In the genomic region with DNA sequence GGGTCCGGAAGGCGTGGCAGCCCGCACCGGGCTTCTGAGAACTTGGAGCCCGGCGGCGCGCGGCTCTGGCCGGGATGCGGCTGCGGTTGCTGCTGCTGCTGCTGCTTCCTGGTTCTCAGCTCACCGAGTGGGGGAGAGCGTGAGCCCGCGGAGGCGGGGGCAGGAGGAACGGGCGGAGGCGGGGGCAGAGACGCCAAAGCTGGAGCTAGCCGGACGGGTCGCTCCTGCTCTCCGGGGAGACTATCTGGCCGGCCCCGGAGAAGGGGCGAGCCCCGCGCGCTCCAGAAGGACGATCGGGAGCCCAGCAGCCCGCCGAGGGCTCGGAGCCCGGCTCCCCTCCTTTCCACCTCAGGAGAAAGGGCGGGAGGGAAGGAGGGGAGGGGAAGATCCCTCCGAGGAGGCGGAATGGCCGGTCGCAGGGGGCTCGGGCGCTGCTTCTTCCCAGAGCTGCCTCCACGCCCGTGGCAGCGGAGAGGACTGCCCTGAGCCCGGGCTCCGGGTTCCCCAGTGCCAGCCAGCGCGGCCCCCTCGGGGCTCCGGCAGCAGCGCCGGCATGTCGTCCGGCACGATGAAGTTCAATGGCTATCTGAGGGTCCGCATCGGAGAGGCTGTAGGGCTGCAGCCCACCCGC, we compare ENCODE assay signal across 8 mouse cellular contexts. TPM values are rescaled to one million over a fixed set of nuclear protein-coding genes. Genes with fewer than 3 reads are reported as not detected.
DNase-seq lines count a peak whose midpoint lies in the region; ATAC-seq and TF ChIP-seq lines count a peak whose summit lies in the region.

A gene (plus strand): TSS at position 187 of the 631 bp plus-strand sequence.

- peak within 1 kb of the TSS; percentile 77; the same call in 1 of the 2 replicates for H3K27ac ChIP-seq in cortical plate, adult 2 months (ENCODE audit: insufficient read depth, low read length)

- H3K4me3 ChIP-seq in cortical plate, adult 2 months (ENCODE audit: insufficient read depth, low read length): peak within 1 kb of the TSS; percentile 55
- H3K4me3 ChIP-seq in megakaryocyte, embryonic 14.5 days (replicated peaks): peak within 1 kb of the TSS; percentile 93

- intact Hi-C loops in gastrocnemius, postnatal 36 days (cut with DNase I): loop anchor here (5.0 kb wide), 2 partner anchors 88 to 103 kb away; no protein-coding TSS in a partner anchor
- intact Hi-C loops in left cerebral cortex, postnatal 14 days (cut with DNase I): loop anchor here (5.0 kb wide), 1 partner anchor 108 kb away; no protein-coding TSS in a partner anchor

- ATAC-seq in Patski: peak; percentile 91
- ATAC-seq in inflammation-experienced regulatory T-cells, adult 6 months: peak; percentile 82

- H3K4me1 ChIP-seq in cortical plate, adult 2 months (ENCODE audit: control insufficient read depth, insufficient read depth, low read length): no peaks in the 10 kb centered on the region
- H3K4me1 ChIP-seq in megakaryocyte, embryonic 14.5 days: peaks cover 28% of the 10 kb centered on the region

- TF ChIP-seq POLR2A in cortical plate, adult 2 months (IDR thresholded peaks at IDR 0.05; ENCODE audit: extremely low read depth, insufficient read depth, low read length): no peak

- POLR2A ChIA-PET in Patski (lab: Charles Lee): no interaction called here

- H3K9me3 ChIP-seq in megakaryocyte, embryonic 14.5 days: no peaks in the 10 kb centered on the region

- TF ChIP-seq CTCF in Patski (IDR thresholded peaks at IDR 0.05): peak; percentile 66
- TF ChIP-seq CTCF in cortical plate, adult 2 months (IDR thresholded peaks at IDR 0.05; ENCODE audit: extremely low read depth, insufficient read depth, low read length): no peak

- H3K36me3 ChIP-seq in megakaryocyte, embryonic 14.5 days (replicated peaks; ENCODE audit: low read length): no peaks in the 10 kb centered on the region

- DNase-seq in Patski (ENCODE audit: low read depth, low spot score): no peak
- peak; percentile 66 to 68 for DNase-seq in gastrocnemius, postnatal 36 days
- peak; percentile 27 to 64 for DNase-seq in left cerebral cortex, postnatal 14 days (ENCODE audit: low spot score in 2 of 2)
- peak; percentile 78 for DNase-seq in right cerebral cortex, adult 18-20 months
- peak; percentile 80 to 82 for DNase-seq in urinary bladder, adult 18-20 months (ENCODE audit: low spot score in 2 of 2)

- CTCF ChIA-PET in Patski (lab: Charles Lee): no interaction called here

- in situ Hi-C loops in Patski (cut with MboI; ENCODE audit: low pct_unique_long_range_greater_than_20kb): no loop called here

- peaks cover 61% of the 10 kb centered on the region for H3K27me3 ChIP-seq in Patski
- peaks cover 59% of the 10 kb centered on the region for H3K27me3 ChIP-seq in megakaryocyte, embryonic 14.5 days (replicated peaks)

RNA-seq across cellular contexts. Expression of the gene that starts here (rescaled TPM):
- polyA plus RNA-seq in Patski (2021): 0.13 TPM
- polyA plus RNA-seq in cortical plate, adult 2 months (2012; rRNA removed): 3.6 and 5.3 TPM in 2 replicates
- 1 to 10 TPM; 5.0 to 6.5 TPM for total RNA-seq in gastrocnemius, postnatal 36 days (2021)
- 10 to 100 TPM; 70.6 to 96.5 (median 76.2) TPM for polyA plus RNA-seq in inflammation-experienced regulatory T-cells, adult 6 months (2017; shearing (Covaris generic))
- 1 to 10 TPM; 4.2 to 4.5 TPM for total RNA-seq in left cerebral cortex, postnatal 14 days (2021)
- polyA plus RNA-seq in megakaryocyte, embryonic 14.5 days (2012; ENCODE audit: insufficient read depth, low replicate concordance): 0.82 and 1.3 TPM in 2 replicates

Comparison
In these comparisons a context has a peak if more than half of its experiments do, and no peak if none do; other contexts are left out.
1. RNA of the gene that starts here (polyA plus RNA-seq): 70.6 to 96.5 TPM in inflammation-experienced regulatory T-cells, adult 6 months; 3.6 to 5.3 TPM in cortical plate, adult 2 months, 0.82 to 1.3 TPM in megakaryocyte, embryonic 14.5 days and 0.13 TPM in Patski (single experiment); every median in the first group is over 10 times any median in the second.
2. Peak in ATAC-seq in Patski; RNA of the gene not detected or under 1 TPM.